Mouse (Mus musculus): Measurements from ENCODE around the gene Map4k2. TPM values are rescaled to one million over a fixed set of nuclear protein-coding genes. Genes with fewer than 3 reads are reported as not detected.
A peak's percentile ranks its signal among the peaks of the same experiment; 100 is the strongest.

Map4k2 gene
- polyA plus RNA-seq, 1 experiment, result 24.8 TPM

GRCm38 (mm10) chr19:6385821-6386220 lies 44.9 kb downstream of the Map4k2 start:
- no peak overlapping the region for H3K27ac ChIP-seq (ENCODE audit: control insufficient read depth, insufficient read depth, low read depth, low read length)
- H3K27me3 ChIP-seq (ENCODE audit: control insufficient read depth, insufficient read depth, low read length), result no peaks in the 10 kb centered on the region
- no peaks in the 10 kb centered on the region for H3K4me1 ChIP-seq (ENCODE audit: control insufficient read depth, insufficient read depth, low read length)
- H3K4me3 ChIP-seq (ENCODE audit: control insufficient read depth, low read depth, low read length), result no peak overlapping the region
- no peak for TF ChIP-seq POLR2A (IDR thresholded peaks at IDR 0.05; ENCODE audit: control insufficient read depth, low read depth, low read length)
- no peak for TF ChIP-seq CTCF (IDR thresholded peaks at IDR 0.05; ENCODE audit: control insufficient read depth, insufficient read depth, insufficient replicate concordance, low read depth, low read length)
- no peaks in the 10 kb centered on the region for H3K36me3 ChIP-seq (ENCODE audit: control insufficient read depth, insufficient read depth, low read length)

- Histone ChIP-seq H3K27ac (ENCODE audit: control insufficient read depth, insufficient read depth, low read depth, low read length) (no peak overlapping the region), H3K4me1 (ENCODE audit: control insufficient read depth, insufficient read depth, low read length) (no peaks in the 10 kb centered on the region)
- TF ChIP-seq CTCF (IDR thresholded peaks at IDR 0.05; ENCODE audit: control insufficient read depth, insufficient read depth, insufficient replicate concordance, low read depth, low read length) (no peak), POLR2A (IDR thresholded peaks at IDR 0.05; ENCODE audit: control insufficient read depth, low read depth, low read length) (no peak)
Observed at GRCm38 (mm10) chr19:6386234-6386633, 45.3 kb downstream of the Map4k2 start.

GRCm38 (mm10) chr19:6388006-6388405 lies 47.1 kb downstream of the Map4k2 start:
- Histone ChIP-seq H3K27ac (ENCODE audit: control insufficient read depth, insufficient read depth, low read depth, low read length) (no peak overlapping the region), H3K4me1 (ENCODE audit: control insufficient read depth, insufficient read depth, low read length) (no peaks in the 10 kb centered on the region), H3K36me3 (ENCODE audit: control insufficient read depth, insufficient read depth, low read length) (no peaks in the 10 kb centered on the region), H3K27me3 (ENCODE audit: control insufficient read depth, insufficient read depth, low read length) (no peaks in the 10 kb centered on the region), H3K4me3 (ENCODE audit: control insufficient read depth, low read depth, low read length) (no peak overlapping the region)
- TF ChIP-seq POLR2A (IDR thresholded peaks at IDR 0.05; ENCODE audit: control insufficient read depth, low read depth, low read length) (no peak), CTCF (IDR thresholded peaks at IDR 0.05; ENCODE audit: control insufficient read depth, insufficient read depth, insufficient replicate concordance, low read depth, low read length) (peak; percentile 9; the same call in 1 of the 2 replicates)

More at GRCm38 (mm10) chr19:6386234-6386633, 45.3 kb downstream of the Map4k2 start:
- no peaks in the 10 kb centered on the region for H3K36me3 ChIP-seq (ENCODE audit: control insufficient read depth, insufficient read depth, low read length)
- H3K4me3 ChIP-seq (ENCODE audit: control insufficient read depth, low read depth, low read length), result no peak overlapping the region
- no peaks in the 10 kb centered on the region for H3K27me3 ChIP-seq (ENCODE audit: control insufficient read depth, insufficient read depth, low read length)

- TF ChIP-seq POLR2A (IDR thresholded peaks at IDR 0.05; ENCODE audit: control insufficient read depth, low read depth, low read length) (no peak), CTCF (IDR thresholded peaks at IDR 0.05; ENCODE audit: control insufficient read depth, insufficient read depth, insufficient replicate concordance, low read depth, low read length) (no peak)
- no peak overlapping the region for H3K27ac ChIP-seq (ENCODE audit: control insufficient read depth, insufficient read depth, low read depth, low read length)
- H3K36me3 ChIP-seq (ENCODE audit: control insufficient read depth, insufficient read depth, low read length), result no peaks in the 10 kb centered on the region
- no peaks in the 10 kb centered on the region for H3K4me1 ChIP-seq (ENCODE audit: control insufficient read depth, insufficient read depth, low read length)
- peak overlapping the region; percentile 8 for H3K4me3 ChIP-seq (ENCODE audit: control insufficient read depth, low read depth, low read length)
- H3K27me3 ChIP-seq (ENCODE audit: control insufficient read depth, insufficient read depth, low read length), result no peaks in the 10 kb centered on the region
Observed at GRCm38 (mm10) chr19:6389803-6390202, 48.9 kb downstream of the Map4k2 start.

- Histone ChIP-seq H3K36me3 (ENCODE audit: control insufficient read depth, insufficient read depth, low read length) (no peaks in the 10 kb centered on the region), H3K4me3 (ENCODE audit: control insufficient read depth, low read depth, low read length) (no peak overlapping the region), H3K27me3 (ENCODE audit: control insufficient read depth, insufficient read depth, low read length) (no peaks in the 10 kb centered on the region), H3K4me1 (ENCODE audit: control insufficient read depth, insufficient read depth, low read length) (no peaks in the 10 kb centered on the region), H3K27ac (ENCODE audit: control insufficient read depth, insufficient read depth, low read depth, low read length) (no peak overlapping the region)
- TF ChIP-seq CTCF (IDR thresholded peaks at IDR 0.05; ENCODE audit: control insufficient read depth, insufficient read depth, insufficient replicate concordance, low read depth, low read length) (no peak), POLR2A (IDR thresholded peaks at IDR 0.05; ENCODE audit: control insufficient read depth, low read depth, low read length) (no peak)
Observed at GRCm38 (mm10) chr19:6390251-6390650, 49.3 kb downstream of the Map4k2 start.

- Histone ChIP-seq H3K27ac (ENCODE audit: control insufficient read depth, insufficient read depth, low read depth, low read length) (no peak overlapping the region), H3K4me3 (ENCODE audit: control insufficient read depth, low read depth, low read length) (no peak overlapping the region), H3K36me3 (ENCODE audit: control insufficient read depth, insufficient read depth, low read length) (no peaks in the 10 kb centered on the region), H3K27me3 (ENCODE audit: control insufficient read depth, insufficient read depth, low read length) (no peaks in the 10 kb centered on the region), H3K4me1 (ENCODE audit: control insufficient read depth, insufficient read depth, low read length) (peaks cover 2% of the 10 kb centered on the region; the same call in 1 of the 2 replicates)
- TF ChIP-seq CTCF (IDR thresholded peaks at IDR 0.05; ENCODE audit: control insufficient read depth, insufficient read depth, insufficient replicate concordance, low read depth, low read length), result peak; percentile 43; the same call in 1 of the 2 replicates
- TF ChIP-seq POLR2A (IDR thresholded peaks at IDR 0.05; ENCODE audit: control insufficient read depth, low read depth, low read length), result no peak
Observed at GRCm38 (mm10) chr19:6392743-6393393, 51.9 kb downstream of the Map4k2 start.

GRCm38 (mm10) chr19:6393637-6394036 lies 52.7 kb downstream of the Map4k2 start:
- Histone ChIP-seq H3K36me3 (ENCODE audit: control insufficient read depth, insufficient read depth, low read length) (no peaks in the 10 kb centered on the region), H3K27ac (ENCODE audit: control insufficient read depth, insufficient read depth, low read depth, low read length) (no peak overlapping the region), H3K27me3 (ENCODE audit: control insufficient read depth, insufficient read depth, low read length) (no peaks in the 10 kb centered on the region), H3K4me1 (ENCODE audit: control insufficient read depth, insufficient read depth, low read length) (peaks cover 6% of the 10 kb centered on the region), H3K4me3 (ENCODE audit: control insufficient read depth, low read depth, low read length) (no peak overlapping the region)
- TF ChIP-seq CTCF (IDR thresholded peaks at IDR 0.05; ENCODE audit: control insufficient read depth, insufficient read depth, insufficient replicate concordance, low read depth, low read length) (no peak), POLR2A (IDR thresholded peaks at IDR 0.05; ENCODE audit: control insufficient read depth, low read depth, low read length) (no peak)

Data from testis, adult 2 months (tissue).